Mouse (Mus musculus): Measurements from ENCODE around the gene Cdkal1. TPM values are rescaled to one million over a fixed set of nuclear protein-coding genes. Genes with fewer than 3 reads are reported as not detected.

Gene Cdkal1
- polyA plus RNA-seq, 1 experiment: 11.5 TPM

GRCm38 (mm10) chr13:29649593-29649992, 205.9 kb downstream of the Cdkal1 start:
- no peaks in the 10 kb centered on the region for H3K4me1 ChIP-seq (ENCODE audit: control insufficient read depth, insufficient read depth, low read length)
- no peak overlapping the region for H3K27ac ChIP-seq (ENCODE audit: control insufficient read depth, insufficient read depth, low read depth, low read length, poor library complexity)
- TF ChIP-seq POLR2A (IDR thresholded peaks at IDR 0.05; ENCODE audit: borderline replicate concordance, control insufficient read depth, low read depth, low read length) (no peak), CTCF (IDR thresholded peaks at IDR 0.05; ENCODE audit: control insufficient read depth, insufficient read depth, low read length) (no peak)
- 41% methylated on average over 2 of the region's 2 CpGs for WGBS
- no peak overlapping the region for H3K4me3 ChIP-seq (replicated peaks; ENCODE audit: control insufficient read depth, low read depth, low read length)

GRCm38 (mm10) chr13:29642226-29642625, 213.2 kb downstream of the Cdkal1 start:
- Histone ChIP-seq H3K4me3 (replicated peaks; ENCODE audit: control insufficient read depth, low read depth, low read length) (no peak overlapping the region), H3K4me1 (ENCODE audit: control insufficient read depth, insufficient read depth, low read length) (no peaks in the 10 kb centered on the region; the same call in 1 of the 2 replicates), H3K27ac (ENCODE audit: control insufficient read depth, insufficient read depth, low read depth, low read length, poor library complexity) (no peak overlapping the region)
- no peak for TF ChIP-seq POLR2A (IDR thresholded peaks at IDR 0.05; ENCODE audit: borderline replicate concordance, control insufficient read depth, low read depth, low read length)
- no peak for TF ChIP-seq CTCF (IDR thresholded peaks at IDR 0.05; ENCODE audit: control insufficient read depth, insufficient read depth, low read length)
- 80% methylated on average over 2 of the region's 2 CpGs for WGBS

GRCm38 (mm10) chr13:29641200-29641599, 214.3 kb downstream of the Cdkal1 start:
- TF ChIP-seq POLR2A (IDR thresholded peaks at IDR 0.05; ENCODE audit: borderline replicate concordance, control insufficient read depth, low read depth, low read length) (no peak), CTCF (IDR thresholded peaks at IDR 0.05; ENCODE audit: control insufficient read depth, insufficient read depth, low read length) (no peak)
- H3K4me3 ChIP-seq (replicated peaks; ENCODE audit: control insufficient read depth, low read depth, low read length): no peak overlapping the region
- H3K4me1 ChIP-seq (ENCODE audit: control insufficient read depth, insufficient read depth, low read length): no peaks in the 10 kb centered on the region; the same call in 1 of the 2 replicates
- H3K27ac ChIP-seq (ENCODE audit: control insufficient read depth, insufficient read depth, low read depth, low read length, poor library complexity): no peak overlapping the region
- 80% methylated on average over 5 of the region's 5 CpGs for WGBS

GRCm38 (mm10) chr13:29640186-29640585, 215.3 kb downstream of the Cdkal1 start:
- no peak overlapping the region for H3K27ac ChIP-seq (ENCODE audit: control insufficient read depth, insufficient read depth, low read depth, low read length, poor library complexity)
- WGBS: 82% methylated on average over 1 of the region's 1 CpGs
- TF ChIP-seq CTCF (IDR thresholded peaks at IDR 0.05; ENCODE audit: control insufficient read depth, insufficient read depth, low read length): no peak

GRCm38 (mm10) chr13:29638303-29638702, 217.2 kb downstream of the Cdkal1 start:
- WGBS: 80% methylated on average over 4 of the region's 4 CpGs
- TF ChIP-seq CTCF (IDR thresholded peaks at IDR 0.05; ENCODE audit: control insufficient read depth, insufficient read depth, low read length): no peak
- TF ChIP-seq POLR2A (IDR thresholded peaks at IDR 0.05; ENCODE audit: borderline replicate concordance, control insufficient read depth, low read depth, low read length): no peak
- no peak overlapping the region for H3K27ac ChIP-seq (ENCODE audit: control insufficient read depth, insufficient read depth, low read depth, low read length, poor library complexity)
- H3K4me1 ChIP-seq (ENCODE audit: control insufficient read depth, insufficient read depth, low read length): no peaks in the 10 kb centered on the region; the same call in 1 of the 2 replicates
- no peak overlapping the region for H3K4me3 ChIP-seq (replicated peaks; ENCODE audit: control insufficient read depth, low read depth, low read length)

More at GRCm38 (mm10) chr13:29640186-29640585, 215.3 kb downstream of the Cdkal1 start:
- Histone ChIP-seq H3K4me3 (replicated peaks; ENCODE audit: control insufficient read depth, low read depth, low read length) (no peak overlapping the region), H3K4me1 (ENCODE audit: control insufficient read depth, insufficient read depth, low read length) (no peaks in the 10 kb centered on the region; the same call in 1 of the 2 replicates)

- WGBS: 62% methylated on average over 6 of the region's 6 CpGs
- Histone ChIP-seq H3K4me1 (ENCODE audit: control insufficient read depth, insufficient read depth, low read length) (no peaks in the 10 kb centered on the region; the same call in 1 of the 2 replicates), H3K27ac (ENCODE audit: control insufficient read depth, insufficient read depth, low read depth, low read length, poor library complexity) (no peak overlapping the region), H3K4me3 (replicated peaks; ENCODE audit: control insufficient read depth, low read depth, low read length) (no peak overlapping the region)
- TF ChIP-seq CTCF (IDR thresholded peaks at IDR 0.05; ENCODE audit: control insufficient read depth, insufficient read depth, low read length): no peak
- TF ChIP-seq POLR2A (IDR thresholded peaks at IDR 0.05; ENCODE audit: borderline replicate concordance, control insufficient read depth, low read depth, low read length): no peak
These were observed 217.7 kb downstream of the Cdkal1 start for GRCm38 (mm10) chr13:29637788-29638187.

GRCm38 (mm10) chr13:29635581-29635980, 219.9 kb downstream of the Cdkal1 start:
- H3K4me3 ChIP-seq (replicated peaks; ENCODE audit: control insufficient read depth, low read depth, low read length): no peak overlapping the region
- WGBS: 70% methylated on average over 3 of the region's 3 CpGs
- no peak overlapping the region for H3K27ac ChIP-seq (ENCODE audit: control insufficient read depth, insufficient read depth, low read depth, low read length, poor library complexity)
- H3K4me1 ChIP-seq (ENCODE audit: control insufficient read depth, insufficient read depth, low read length): no peaks in the 10 kb centered on the region; the same call in 1 of the 2 replicates
- TF ChIP-seq POLR2A (IDR thresholded peaks at IDR 0.05; ENCODE audit: borderline replicate concordance, control insufficient read depth, low read depth, low read length): no peak
- TF ChIP-seq CTCF (IDR thresholded peaks at IDR 0.05; ENCODE audit: control insufficient read depth, insufficient read depth, low read length): no peak

GRCm38 (mm10) chr13:29631342-29631741, 224.1 kb downstream of the Cdkal1 start:
- Histone ChIP-seq H3K4me1 (ENCODE audit: control insufficient read depth, insufficient read depth, low read length) (no peaks in the 10 kb centered on the region; the same call in 1 of the 2 replicates), H3K4me3 (replicated peaks; ENCODE audit: control insufficient read depth, low read depth, low read length) (no peak overlapping the region), H3K27ac (ENCODE audit: control insufficient read depth, insufficient read depth, low read depth, low read length, poor library complexity) (no peak overlapping the region)
- WGBS: 85% methylated on average over 5 of the region's 5 CpGs
- TF ChIP-seq CTCF (IDR thresholded peaks at IDR 0.05; ENCODE audit: control insufficient read depth, insufficient read depth, low read length): no peak
- TF ChIP-seq POLR2A (IDR thresholded peaks at IDR 0.05; ENCODE audit: borderline replicate concordance, control insufficient read depth, low read depth, low read length): no peak

- no peak overlapping the region for H3K4me3 ChIP-seq (replicated peaks; ENCODE audit: control insufficient read depth, low read depth, low read length)
- no peaks in the 10 kb centered on the region; the same call in 1 of the 2 replicates for H3K4me1 ChIP-seq (ENCODE audit: control insufficient read depth, insufficient read depth, low read length)
- TF ChIP-seq CTCF (IDR thresholded peaks at IDR 0.05; ENCODE audit: control insufficient read depth, insufficient read depth, low read length): no peak
- TF ChIP-seq POLR2A (IDR thresholded peaks at IDR 0.05; ENCODE audit: borderline replicate concordance, control insufficient read depth, low read depth, low read length): no peak
- WGBS: 26% methylated on average over 4 of the region's 5 CpGs
- no peak overlapping the region for H3K27ac ChIP-seq (ENCODE audit: control insufficient read depth, insufficient read depth, low read depth, low read length, poor library complexity)
These were observed 226.9 kb downstream of the Cdkal1 start for GRCm38 (mm10) chr13:29628607-29629006.
